Mouse (Mus musculus) megakaryocyte-erythroid progenitor cell, adult 5-6 weeks (primary cell): ENCODE measurements around the gene Rangap1. TPM values are rescaled to one million over a fixed set of nuclear protein-coding genes. Genes with fewer than 3 reads are reported as not detected.
"Not testable (repeated sequence)": the region's sequence is repeated elsewhere in the genome, so short reads cannot be mapped to it uniquely, and the experiment has no call there.

Source experiments
- ATAC-seq: replicated peaks from 2 replicates; pipeline ENCODE4 v1.8.0; 2016; ENCODE audit warnings: mild to moderate bottlenecking, inconsistent platforms; ENCODE audit not compliant: severe bottlenecking, poor library complexity, low FRiP score, low TSS enrichment
- total RNA-seq, 2 experiments: library from RNA; stranded (forward) in 1 of 2; stranded (reverse) in 1 of 2; fragments of 200-1000, 215-1000 nt in 1 of 2; fragments of >200 nt in 1 of 2; fragmentation: Nextera tagmentation in 1 of 2; gene quantifications; 2 replicates each; pipeline ENCODE4 v1.2.3; 2014 to 2017

The Rangap1 gene
- total RNA-seq, 2 experiments from 2014 or later = 84.8 to 144 TPM

DNA sequence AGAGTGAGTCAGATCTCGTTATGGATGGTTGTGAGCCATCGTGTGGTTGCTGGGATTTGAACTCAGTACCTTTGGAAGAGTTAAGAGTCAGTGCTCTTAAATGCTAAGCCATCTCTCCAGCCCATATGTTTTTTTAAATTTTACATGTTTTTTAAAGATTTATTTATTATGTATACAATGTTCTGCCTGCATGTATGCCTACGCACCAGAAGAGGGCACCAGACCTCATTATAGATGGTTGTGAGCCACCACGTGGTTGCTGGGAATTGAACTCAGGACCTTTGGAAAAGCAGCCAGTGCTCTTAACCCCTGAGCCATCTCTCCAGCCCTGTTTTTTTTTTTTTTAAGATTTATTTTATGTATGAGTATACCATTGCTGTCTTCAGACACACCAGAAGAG lies 44.0 kb downstream of the Rangap1 start:
- ATAC-seq = not testable (repeated sequence)

DNA sequence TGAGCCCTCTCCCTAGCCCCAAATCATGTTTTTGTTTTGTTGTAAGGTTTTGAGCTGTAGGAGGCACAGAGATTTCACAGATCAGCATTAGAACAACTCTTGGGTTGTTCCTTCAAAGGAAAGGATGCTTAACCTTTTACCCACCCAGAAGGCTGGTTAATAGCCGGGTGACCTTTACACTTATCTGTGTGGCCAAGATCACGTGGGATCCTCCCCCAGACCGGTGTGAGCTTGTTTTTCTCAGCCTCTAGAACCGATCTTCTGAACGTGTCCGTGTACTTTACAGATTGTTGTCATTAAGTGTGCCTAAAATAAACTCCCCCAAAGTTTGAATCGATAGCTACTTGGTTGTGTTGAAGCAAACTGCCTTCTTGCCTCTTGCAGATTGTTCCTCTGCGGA lies 44.7 kb downstream of the Rangap1 start:
- ATAC-seq = no peak

DNA sequence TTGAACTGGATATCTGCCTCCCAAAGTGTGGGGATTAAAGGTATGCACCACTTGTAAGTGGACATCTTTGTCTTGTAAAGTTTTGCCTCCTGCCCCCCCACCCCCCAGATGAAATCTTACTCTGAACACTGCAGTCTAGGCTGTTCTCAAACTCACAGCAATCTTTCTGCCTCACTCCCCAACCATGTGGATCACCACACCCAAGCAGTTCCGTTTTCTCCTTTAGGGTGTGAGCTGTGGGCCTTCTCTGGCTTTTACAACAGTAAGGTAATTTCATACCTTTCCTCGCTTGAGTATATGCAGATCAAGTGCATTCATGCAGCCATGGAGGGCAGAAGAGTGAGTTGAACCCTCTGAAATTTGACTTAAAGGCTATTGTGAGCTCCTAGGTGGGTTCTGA lies 45.2 kb downstream of the Rangap1 start:
- no peak for ATAC-seq

DNA sequence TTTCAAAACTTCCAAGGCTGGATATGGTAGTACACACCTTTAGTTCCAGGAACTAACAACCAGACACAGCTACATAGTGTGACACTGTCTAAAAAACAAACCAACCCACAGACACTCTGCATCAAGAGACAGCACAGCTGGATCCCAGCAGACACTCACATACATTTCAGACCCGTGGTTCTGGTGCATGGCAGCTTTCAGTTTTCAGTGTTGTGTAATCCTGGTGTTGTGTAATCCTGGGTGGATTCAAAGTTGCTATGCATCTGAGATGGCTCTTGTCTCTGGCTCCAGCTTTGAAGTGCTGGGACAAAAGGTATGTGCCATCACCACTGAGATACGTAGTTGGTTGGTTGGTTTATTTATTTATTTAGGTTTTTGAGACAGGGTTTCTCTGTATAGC lies 46.8 kb downstream of the Rangap1 start:
- ATAC-seq = no peak

DNA sequence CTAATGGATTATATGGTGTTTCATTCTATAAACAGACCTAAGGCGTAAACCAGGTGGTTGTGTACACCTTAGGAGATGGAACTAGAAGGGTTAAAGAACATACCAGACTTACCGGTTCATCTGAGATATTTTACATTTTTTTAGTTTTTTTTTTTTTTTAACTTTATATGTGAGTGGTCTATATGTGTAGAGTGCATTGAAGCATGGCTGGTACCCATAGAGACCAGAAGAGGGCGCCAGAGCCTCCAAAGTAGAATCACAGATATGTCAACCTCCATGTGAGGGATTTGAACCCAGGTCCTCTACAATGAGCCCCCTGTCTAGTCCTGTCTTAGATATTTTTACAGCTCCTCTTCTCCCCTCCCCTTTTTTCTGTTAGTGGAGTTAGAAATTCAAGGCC lies 47.5 kb downstream of the Rangap1 start:
- no peak for ATAC-seq

DNA sequence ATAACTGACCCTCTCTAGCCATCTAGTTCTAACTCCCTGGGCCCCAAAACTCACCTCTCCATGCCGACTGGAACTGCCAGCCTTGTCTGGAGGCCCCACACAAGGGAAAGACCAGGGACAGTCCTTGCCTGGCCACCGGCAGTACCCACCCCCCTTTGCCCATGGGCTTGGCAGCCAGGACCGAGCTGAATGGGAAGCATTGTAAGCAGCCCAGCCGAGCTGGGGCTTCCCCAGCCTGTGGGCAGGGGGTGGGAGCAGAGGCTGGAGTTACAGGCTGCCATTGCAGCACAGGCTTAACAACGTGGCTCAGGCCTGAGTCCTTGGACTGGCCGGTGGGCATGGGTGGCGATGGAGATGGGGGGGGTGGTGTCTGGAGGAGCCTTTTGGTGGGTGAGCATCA lies 48.2 kb downstream of the Rangap1 start, which contains the start of gene Chadl:
Gene Chadl, minus strand, starts transcription at position 113 of the 400 bp plus-strand sequence.
- ATAC-seq = no peak

DNA sequence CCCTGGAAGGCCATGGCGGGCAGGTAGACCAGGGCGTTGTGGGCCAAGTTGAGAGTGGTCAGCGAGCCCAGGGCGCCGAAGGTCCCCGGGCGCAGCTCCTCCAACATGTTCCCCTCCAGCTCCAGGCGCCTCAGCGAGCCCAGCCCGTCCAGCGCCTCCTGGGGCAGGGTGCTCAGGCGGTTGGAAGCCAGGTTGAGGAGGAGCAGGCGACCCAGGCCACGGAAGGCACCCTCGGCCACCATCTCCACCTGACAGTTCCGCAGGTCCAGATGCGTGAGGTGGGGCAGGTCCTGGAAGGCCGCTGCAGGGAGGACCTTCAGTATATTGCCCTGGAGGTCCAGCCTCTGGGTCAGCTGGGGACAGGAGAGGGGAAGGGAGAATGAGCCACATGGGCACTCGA lies 50.4 kb downstream of the Rangap1 start:
- no peak for ATAC-seq

DNA sequence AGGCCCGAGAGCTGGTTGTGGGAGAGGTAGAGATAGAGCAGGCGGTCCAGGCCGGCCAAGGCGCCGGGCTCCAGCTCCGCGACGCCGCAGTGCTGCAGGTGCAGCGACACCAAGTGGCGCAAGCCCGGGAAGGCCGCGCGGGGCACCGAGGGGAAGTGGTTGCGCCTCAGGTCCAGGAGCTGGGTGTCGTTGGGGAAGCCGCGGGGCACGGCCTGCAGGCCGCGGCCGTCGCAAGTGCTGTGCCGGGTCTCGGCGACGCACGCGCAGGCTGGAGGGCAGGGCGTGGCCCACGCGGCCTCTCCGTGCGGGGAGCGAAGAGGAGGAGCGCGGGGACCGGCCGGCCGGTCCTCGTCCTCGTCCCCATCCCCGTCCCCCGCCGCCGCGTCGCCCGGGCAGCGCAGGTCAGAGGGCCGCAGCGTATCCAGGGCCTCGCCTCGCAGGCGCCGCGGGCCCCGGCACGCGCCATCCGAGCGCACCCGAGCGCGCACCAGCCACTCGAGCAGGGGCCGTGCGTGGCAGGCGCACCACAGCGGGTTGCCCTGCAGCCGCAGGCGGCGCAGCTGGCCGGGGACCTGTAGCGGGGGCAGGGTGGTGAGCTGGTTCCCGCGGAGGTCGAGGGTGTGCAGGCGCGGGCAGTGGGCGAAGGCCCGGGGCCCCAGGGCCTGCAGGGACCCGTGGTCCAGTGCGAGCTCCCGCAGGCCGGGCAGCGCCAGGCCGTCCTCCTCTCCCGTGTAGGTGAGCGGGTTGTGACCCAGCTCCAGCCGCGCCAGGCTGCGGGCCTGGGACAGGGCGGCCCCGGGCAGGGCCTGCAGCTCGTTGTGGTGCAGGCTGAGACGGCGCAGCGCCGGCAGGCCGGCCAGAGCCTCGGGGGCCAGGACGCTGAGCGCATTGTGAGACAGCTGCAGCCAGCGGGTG lies 51.1 kb downstream of the Rangap1 start:
- ATAC-seq = peak; percentile 77

DNA sequence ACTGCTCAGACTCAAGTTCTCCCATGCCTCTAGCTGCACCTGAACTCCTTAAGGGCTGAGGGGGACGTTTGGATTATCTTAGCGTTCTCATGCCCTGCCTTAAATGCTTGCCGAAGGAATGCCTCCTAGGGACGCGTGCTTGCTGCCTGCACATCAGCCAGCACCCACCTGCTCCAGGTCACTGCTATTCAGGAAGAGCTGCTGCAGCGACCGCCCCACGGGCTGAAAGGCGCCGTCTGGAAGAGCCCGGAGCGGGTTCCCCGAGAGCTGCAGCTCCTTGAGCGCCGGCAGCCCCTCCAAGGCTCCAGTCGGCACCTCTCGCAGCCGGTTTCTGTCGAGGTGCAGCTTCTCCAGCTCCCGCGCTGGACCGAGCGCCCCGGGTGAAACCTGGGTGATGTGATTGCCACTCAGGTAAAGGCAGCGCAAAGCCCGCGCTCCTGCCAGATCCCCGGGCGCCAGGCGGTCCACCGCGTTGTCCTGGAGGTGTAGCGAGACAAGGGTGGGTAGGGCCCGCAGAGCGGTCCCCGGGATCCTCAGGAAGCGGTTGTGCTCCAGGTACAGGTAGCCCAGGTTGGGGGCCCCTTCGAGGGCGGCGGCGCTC lies 51.9 kb downstream of the Rangap1 start:
- no peak for ATAC-seq

DNA sequence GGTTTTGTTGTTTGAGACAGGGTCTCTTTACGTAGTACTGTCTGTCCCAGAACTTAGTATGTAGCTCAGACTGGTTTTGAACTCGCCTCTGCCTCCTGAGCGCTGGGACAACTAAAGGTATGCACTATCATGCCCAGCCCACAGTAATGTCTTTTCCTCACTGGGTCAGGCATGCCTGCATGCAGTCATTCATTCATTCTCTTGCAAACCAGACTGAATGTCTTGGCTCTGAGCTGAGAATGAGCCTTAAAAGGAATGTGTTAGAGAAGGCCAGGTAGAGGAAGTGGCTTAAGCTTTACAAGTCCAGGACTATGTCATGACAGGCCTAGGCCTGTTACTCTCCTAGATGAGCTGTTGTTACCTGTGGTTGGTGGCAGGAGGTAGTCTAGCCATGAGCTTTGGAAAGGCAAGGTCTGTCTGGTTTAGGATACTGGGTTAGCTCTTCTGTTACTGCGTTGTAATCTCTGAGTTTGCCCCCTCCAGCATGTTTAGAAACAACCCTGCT lies 65.0 kb downstream of the Rangap1 start:
- no peak for ATAC-seq

DNA sequence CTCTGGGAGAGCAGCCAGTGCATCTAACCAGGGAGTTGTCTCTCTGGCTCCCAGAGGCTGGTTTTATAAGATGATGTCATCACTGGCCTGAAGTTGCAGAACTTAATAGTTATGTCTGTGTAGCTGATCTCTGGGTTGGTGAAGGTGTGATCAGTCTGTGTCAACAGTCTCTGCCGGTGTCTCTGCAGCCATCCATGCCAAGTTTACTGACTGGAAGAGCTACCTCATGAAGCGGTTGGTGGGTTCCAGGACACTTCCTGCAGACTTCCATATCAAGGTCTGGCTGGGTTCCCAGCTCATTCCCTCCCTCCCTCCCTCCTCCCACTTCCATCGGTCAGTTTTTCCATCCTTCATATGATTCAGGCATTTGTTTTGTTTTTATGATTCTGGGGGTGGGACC lies 68.7 kb downstream of the Rangap1 start:
- ATAC-seq = no peak

DNA sequence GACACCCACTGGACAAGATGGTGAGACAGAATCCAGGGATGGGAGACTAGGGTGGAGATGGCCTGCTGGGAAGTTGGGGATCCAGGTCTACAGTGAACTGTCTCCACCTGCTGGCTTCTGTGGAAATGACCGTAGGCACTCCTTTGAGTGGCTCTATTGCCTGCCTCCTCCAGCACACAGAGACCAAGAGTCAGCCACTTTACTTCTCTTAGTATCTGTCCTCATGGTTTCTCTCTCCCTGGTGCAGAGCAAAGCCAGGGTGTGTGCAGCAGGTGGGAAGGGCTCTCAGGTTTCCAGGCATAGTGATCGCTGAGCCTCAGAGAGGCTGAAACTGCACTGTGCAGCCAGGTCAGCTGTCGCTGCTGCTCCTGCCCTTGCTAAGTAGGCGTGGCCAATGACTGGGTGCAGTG lies 75.1 kb downstream of the Rangap1 start:
- ATAC-seq = peak; percentile 44; the same call in 1 of the 2 replicates

DNA sequence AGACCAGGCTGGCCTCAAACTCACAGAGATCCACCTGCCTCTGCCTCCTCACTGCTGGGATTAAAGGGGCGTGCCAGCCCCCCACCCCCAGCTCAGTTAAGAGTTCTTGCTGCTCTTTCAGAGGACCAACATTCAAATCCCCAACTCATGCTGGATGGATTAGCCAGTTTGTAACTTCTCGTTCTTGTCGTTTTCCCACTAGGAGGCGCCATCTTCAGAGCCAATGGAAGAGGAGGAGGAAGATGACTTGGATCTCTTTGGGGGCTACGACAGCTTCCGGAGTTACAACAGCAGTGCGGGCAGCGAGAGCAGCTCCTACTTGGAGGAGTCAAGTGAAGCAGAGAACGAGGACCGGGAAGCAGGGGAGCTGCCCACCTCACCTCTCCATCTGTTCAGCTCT lies 78.4 kb downstream of the Rangap1 start:
- no peak for ATAC-seq

DNA sequence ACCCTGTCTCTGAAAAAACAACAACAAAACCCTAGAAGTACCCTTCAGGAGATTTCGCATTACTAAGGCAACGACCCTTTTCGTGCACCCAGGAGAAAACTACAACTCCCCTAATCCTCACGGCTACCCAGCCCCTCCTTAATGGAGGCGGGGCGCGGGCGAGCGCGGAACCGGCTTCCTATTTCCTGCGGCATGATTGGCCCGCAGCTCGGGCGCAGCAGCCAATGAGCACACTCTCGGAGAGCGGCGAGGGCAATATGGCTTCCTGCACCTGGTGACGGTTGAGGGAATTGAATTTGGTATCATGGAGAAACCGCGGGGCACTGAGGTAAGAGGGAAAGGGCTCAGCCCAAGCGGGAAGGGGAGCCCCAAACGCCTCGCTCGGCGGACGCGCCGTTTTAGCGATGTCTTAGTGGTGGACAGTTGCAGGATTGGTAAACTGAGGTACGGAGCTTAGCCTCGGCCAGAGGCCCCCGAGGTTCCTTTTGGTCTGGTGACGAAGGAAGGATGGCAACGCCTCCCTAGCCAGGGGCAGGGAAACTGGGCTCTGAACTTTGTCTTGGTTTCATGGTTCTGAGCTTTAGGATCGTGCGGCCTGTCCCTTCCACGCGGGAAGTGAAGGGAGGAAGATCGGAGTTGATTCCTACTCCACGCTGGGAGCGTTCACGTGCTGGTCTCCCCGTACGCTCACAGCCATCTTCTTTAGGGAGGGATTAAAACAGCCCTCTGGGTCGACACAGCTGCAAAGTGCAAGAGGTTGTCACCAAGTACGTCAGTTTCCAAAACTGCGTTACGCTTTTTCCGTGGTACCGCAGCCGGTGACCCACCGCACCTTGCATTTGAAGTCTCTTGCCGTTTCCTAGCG lies 81.4 kb downstream of the Rangap1 start, which contains the start of gene L3mbtl2:
Gene L3mbtl2, plus strand, starts transcription at position 193 of the 865 bp plus-strand sequence.
- ATAC-seq = peak; percentile 98

DNA sequence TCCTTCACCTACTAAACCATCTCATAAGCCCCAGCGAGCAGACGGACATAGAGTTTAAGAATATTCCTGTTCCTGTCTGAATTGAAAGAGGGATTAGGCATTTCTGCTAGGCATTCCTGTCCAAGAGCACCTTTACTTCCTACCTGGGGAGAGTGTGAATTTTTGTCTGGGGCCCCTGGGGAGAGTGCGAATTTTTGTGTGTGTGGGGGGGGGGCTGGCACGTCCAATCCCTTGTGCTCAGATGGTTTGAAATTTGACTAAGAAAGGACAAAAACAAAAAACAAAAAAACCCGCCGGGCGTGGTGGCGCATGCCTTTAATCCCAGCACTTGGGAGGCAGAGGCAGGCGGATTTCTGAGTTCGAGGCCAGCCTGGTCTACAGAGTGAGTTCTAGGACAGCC lies 82.0 kb downstream of the Rangap1 start:
- no peak for ATAC-seq

DNA sequence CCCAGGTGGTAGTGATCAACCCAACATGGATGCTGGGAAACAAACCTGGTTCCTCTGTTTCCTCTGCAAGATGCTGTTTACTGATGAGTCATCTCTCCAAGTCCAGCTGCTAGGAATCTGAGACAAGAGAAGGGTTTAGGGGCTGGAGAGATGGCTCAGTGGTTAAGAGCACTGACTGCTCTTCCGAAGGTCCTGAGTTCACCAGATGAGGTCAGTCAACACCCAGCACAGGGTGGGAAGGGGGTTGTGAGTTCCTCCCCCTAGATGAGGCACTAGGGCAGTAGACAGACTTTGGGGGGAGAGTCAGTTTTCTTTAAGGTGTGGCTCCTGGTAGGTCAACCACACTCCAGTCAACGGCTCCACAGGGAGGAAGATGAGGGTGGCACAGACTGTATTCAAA lies 83.6 kb downstream of the Rangap1 start:
- no peak for ATAC-seq
